Comparison of ENCODE assay signal across 25 mouse cellular contexts in the genomic region with DNA sequence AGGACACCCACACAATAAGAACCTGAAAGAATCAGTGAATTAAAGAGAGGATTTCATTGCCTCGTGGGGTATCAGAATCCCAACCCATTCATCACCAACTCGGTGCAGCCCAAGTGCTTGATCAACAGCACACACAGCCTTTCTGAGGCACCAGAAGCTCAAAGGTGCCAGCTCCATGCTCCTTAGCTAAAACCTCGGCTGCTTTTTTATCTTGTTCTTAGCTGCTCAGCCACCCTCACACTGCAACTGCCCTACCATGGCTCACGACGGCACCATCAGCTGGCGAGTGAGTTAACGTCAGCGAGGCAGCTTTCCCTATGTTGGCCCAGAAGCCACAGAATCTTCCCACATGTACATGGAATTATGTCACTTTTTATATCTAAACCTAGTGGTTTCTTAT.
DNase-seq lines count a peak whose midpoint lies in the region; ATAC-seq lines count a peak whose summit lies in the region.
"Had no signal": no experiment of that assay in that cellular context is flagged by ENCODE, and none has a peak within 500 bp of the region (broad histone marks: within the 10 kb centered on the region; RNA-seq: fewer than 3 reads in every experiment).

No protein-coding gene starts in this region.

- ATAC-seq in megakaryocyte-erythroid progenitor cell, adult 5-6 weeks (replicated peaks; ENCODE audit: low FRiP score, low TSS enrichment, poor library complexity, severe bottlenecking): 0 out of 2 replicates have a peak, but pooled peaks have one; percentile 41
- no peak for ATAC-seq in heart, embryonic 11.5 days (replicated peaks; ENCODE audit: insufficient number of reproducible peaks, low FRiP score, low TSS enrichment)
- ATAC-seq: forebrain, embryonic 16.5 days; hindbrain, embryonic 16.5 days; intestine, embryonic 15.5 days; midbrain, embryonic 16.5 days had no signal

- no peak overlapping the region for H3K4me3 ChIP-seq in heart, embryonic 11.5 days (ENCODE audit: low read depth, low read length)
- H3K4me3 ChIP-seq: embryonic facial prominence, embryonic 10.5 days; heart, embryonic 12.5 days; hindbrain, embryonic 10.5 days; intestine, embryonic 15.5 days; limb, embryonic 10.5 days; liver, embryonic 15.5 days; lung, embryonic 15.5 days; myocyte had no signal

- no peak overlapping the region for H3K4me2 ChIP-seq in heart, embryonic 11.5 days
- H3K4me2 ChIP-seq: heart, embryonic 12.5 days; intestine, embryonic 15.5 days; liver, embryonic 15.5 days; lung, embryonic 15.5 days had no signal

- peaks cover 18% of the 10 kb centered on the region for H3K36me3 ChIP-seq in heart, embryonic 11.5 days (ENCODE audit: control insufficient read depth, insufficient read depth, low read length)

- DNase-seq in frontal cortex, adult 2 months (ENCODE audit: extremely low spot score in 1 of 2, low spot score in 1 of 2): peak; percentile 19 to 63
- DNase-seq in frontal cortex, postnatal 14 days (ENCODE audit: low spot score in 2 of 2): no peak
- peak; percentile 64 for DNase-seq in right cerebral cortex, adult 18-20 months
- DNase-seq in right cerebral cortex, postnatal 4 days: no peak
- no peak for DNase-seq in urinary bladder, postnatal 10 days (ENCODE audit: low spot score)
- DNase-seq: adrenal gland, postnatal 14 days; cerebellum, adult 8-10 months; heart, postnatal 10 days; kidney, postnatal 25 days; liver; lung, postnatal 36 days; thymus, postnatal 36 days had no signal

- H3K27me3 ChIP-seq in heart, embryonic 11.5 days (ENCODE audit: control insufficient read depth, insufficient read depth, low read length): no peaks in the 10 kb centered on the region
- H3K27me3 ChIP-seq: heart, embryonic 12.5 days; intestine, embryonic 15.5 days; liver, embryonic 15.5 days; lung, embryonic 15.5 days had no signal

- WGBS in heart, embryonic 11.5 days (ENCODE audit: insufficient replicate concordance): 83% methylated on average over 8 of the region's 8 CpGs

- H3K9ac ChIP-seq in heart, embryonic 11.5 days (ENCODE audit: low read depth, low read length): no peak overlapping the region
- H3K9ac ChIP-seq: heart, embryonic 12.5 days; intestine, embryonic 15.5 days; liver, embryonic 15.5 days; lung, embryonic 15.5 days had no signal

- no peak overlapping the region for H3K27ac ChIP-seq in heart, embryonic 11.5 days (ENCODE audit: low read depth, low read length)
- H3K27ac ChIP-seq: embryonic facial prominence, embryonic 10.5 days; hindbrain, embryonic 10.5 days; intestine, embryonic 15.5 days; limb, embryonic 10.5 days; liver, embryonic 15.5 days; lung, embryonic 15.5 days had no signal

- no peaks in the 10 kb centered on the region for H3K4me1 ChIP-seq in heart, embryonic 11.5 days (ENCODE audit: control insufficient read depth, insufficient read depth, low read length)
- H3K4me1 ChIP-seq: embryonic facial prominence, embryonic 10.5 days; heart, embryonic 12.5 days; hindbrain, embryonic 10.5 days; limb, embryonic 10.5 days; liver, embryonic 15.5 days; lung, embryonic 15.5 days had no signal

- H3K9me3 ChIP-seq in heart, embryonic 11.5 days (replicated peaks; ENCODE audit: control insufficient read depth, low read length): no peaks in the 10 kb centered on the region
- H3K9me3 ChIP-seq: embryonic facial prominence, embryonic 10.5 days; heart, embryonic 12.5 days; hindbrain, embryonic 10.5 days; intestine, embryonic 15.5 days; limb, embryonic 10.5 days; liver, embryonic 15.5 days; lung, embryonic 15.5 days had no signal

Comparison
In these comparisons a context has a peak if more than half of its experiments do, and no peak if none do; other contexts are left out.
1. DNase-seq: peak in frontal cortex, adult 2 months (2 of 2) and right cerebral cortex, adult 18-20 months (single experiment); none in frontal cortex, postnatal 14 days (0 of 2), right cerebral cortex, postnatal 4 days (single experiment) and urinary bladder, postnatal 10 days (single experiment).